Mouse (Mus musculus): ENCODE results near the gene Rapgef2. TPM values are rescaled to one million over a fixed set of nuclear protein-coding genes. Genes with fewer than 3 reads are reported as not detected.

Rapgef2 gene
- polyA plus RNA-seq, 1 experiment: 8.7 TPM

- Histone ChIP-seq H3K27ac (ENCODE audit: control insufficient read depth, insufficient read depth, low read length) (no peak overlapping the region), H3K4me3 (ENCODE audit: control insufficient read depth, insufficient read depth, low read length) (no peak overlapping the region), H3K27me3 (ENCODE audit: control insufficient read depth, insufficient read depth, low read length) (no peaks in the 10 kb centered on the region), H3K36me3 (ENCODE audit: control insufficient read depth, insufficient read depth, low read length) (no peaks in the 10 kb centered on the region), H3K4me1 (replicated peaks; ENCODE audit: control insufficient read depth, insufficient read depth, low read length) (peaks cover 3% of the 10 kb centered on the region; the same call in 1 of the 2 replicates)
- DNase-seq: no peak
- TF ChIP-seq POLR2A (IDR thresholded peaks at IDR 0.05; ENCODE audit: control insufficient read depth, extremely low read depth, insufficient read depth, low read length, poor library complexity) (no peak), CTCF (IDR thresholded peaks at IDR 0.05; ENCODE audit: borderline replicate concordance, control insufficient read depth, extremely low read depth, insufficient read depth, low read length, poor library complexity) (no peak)
- 20% methylated on average over 6 of the region's 6 CpGs for WGBS
Measured at GRCm38 (mm10) chr3:79161093-79161723, 125.1 kb downstream of the Rapgef2 start.

GRCm38 (mm10) chr3:79158254-79158653 lies 128.1 kb downstream of the Rapgef2 start:
- Histone ChIP-seq H3K4me1 (replicated peaks; ENCODE audit: control insufficient read depth, insufficient read depth, low read length) (peaks cover 5% of the 10 kb centered on the region; the same call in 1 of the 2 replicates), H3K36me3 (ENCODE audit: control insufficient read depth, insufficient read depth, low read length) (no peaks in the 10 kb centered on the region), H3K27ac (ENCODE audit: control insufficient read depth, insufficient read depth, low read length) (no peak overlapping the region), H3K4me3 (ENCODE audit: control insufficient read depth, insufficient read depth, low read length) (no peak overlapping the region), H3K27me3 (ENCODE audit: control insufficient read depth, insufficient read depth, low read length) (no peaks in the 10 kb centered on the region)
- TF ChIP-seq CTCF (IDR thresholded peaks at IDR 0.05; ENCODE audit: borderline replicate concordance, control insufficient read depth, extremely low read depth, insufficient read depth, low read length, poor library complexity) (no peak), POLR2A (IDR thresholded peaks at IDR 0.05; ENCODE audit: control insufficient read depth, extremely low read depth, insufficient read depth, low read length, poor library complexity) (no peak)
- no peak for DNase-seq

GRCm38 (mm10) chr3:79153039-79153487 lies 133.3 kb downstream of the Rapgef2 start:
- Histone ChIP-seq H3K4me3 (ENCODE audit: control insufficient read depth, insufficient read depth, low read length) (no peak overlapping the region), H3K27ac (ENCODE audit: control insufficient read depth, insufficient read depth, low read length) (no peak overlapping the region)
- WGBS: 26% methylated on average over 5 of the region's 5 CpGs

GRCm38 (mm10) chr3:79145407-79146055 lies 140.8 kb downstream of the Rapgef2 start:
- Histone ChIP-seq H3K4me3 (ENCODE audit: control insufficient read depth, insufficient read depth, low read length) (no peak overlapping the region), H3K27me3 (ENCODE audit: control insufficient read depth, insufficient read depth, low read length) (no peaks in the 10 kb centered on the region), H3K36me3 (ENCODE audit: control insufficient read depth, insufficient read depth, low read length) (no peaks in the 10 kb centered on the region), H3K27ac (ENCODE audit: control insufficient read depth, insufficient read depth, low read length) (no peak overlapping the region), H3K4me1 (replicated peaks; ENCODE audit: control insufficient read depth, insufficient read depth, low read length) (no peaks in the 10 kb centered on the region)
- TF ChIP-seq POLR2A (IDR thresholded peaks at IDR 0.05; ENCODE audit: control insufficient read depth, extremely low read depth, insufficient read depth, low read length, poor library complexity): no peak
- TF ChIP-seq CTCF (IDR thresholded peaks at IDR 0.05; ENCODE audit: borderline replicate concordance, control insufficient read depth, extremely low read depth, insufficient read depth, low read length, poor library complexity): no peak
- WGBS: 33% methylated on average over 10 of the region's 10 CpGs
- no peak for DNase-seq

More at GRCm38 (mm10) chr3:79153039-79153487, 133.3 kb downstream of the Rapgef2 start:
- peaks cover 2% of the 10 kb centered on the region; the same call in 1 of the 2 replicates for H3K4me1 ChIP-seq (replicated peaks; ENCODE audit: control insufficient read depth, insufficient read depth, low read length)
- no peak for DNase-seq
- H3K36me3 ChIP-seq (ENCODE audit: control insufficient read depth, insufficient read depth, low read length): no peaks in the 10 kb centered on the region
- H3K27me3 ChIP-seq (ENCODE audit: control insufficient read depth, insufficient read depth, low read length): no peaks in the 10 kb centered on the region
- TF ChIP-seq POLR2A (IDR thresholded peaks at IDR 0.05; ENCODE audit: control insufficient read depth, extremely low read depth, insufficient read depth, low read length, poor library complexity) (no peak), CTCF (IDR thresholded peaks at IDR 0.05; ENCODE audit: borderline replicate concordance, control insufficient read depth, extremely low read depth, insufficient read depth, low read length, poor library complexity) (no peak)

- Histone ChIP-seq H3K27me3 (ENCODE audit: control insufficient read depth, insufficient read depth, low read length) (no peaks in the 10 kb centered on the region), H3K27ac (ENCODE audit: control insufficient read depth, insufficient read depth, low read length) (no peak overlapping the region), H3K4me1 (replicated peaks; ENCODE audit: control insufficient read depth, insufficient read depth, low read length) (no peaks in the 10 kb centered on the region), H3K4me3 (ENCODE audit: control insufficient read depth, insufficient read depth, low read length) (no peak overlapping the region), H3K36me3 (ENCODE audit: control insufficient read depth, insufficient read depth, low read length) (no peaks in the 10 kb centered on the region)
- TF ChIP-seq CTCF (IDR thresholded peaks at IDR 0.05; ENCODE audit: borderline replicate concordance, control insufficient read depth, extremely low read depth, insufficient read depth, low read length, poor library complexity) (no peak), POLR2A (IDR thresholded peaks at IDR 0.05; ENCODE audit: control insufficient read depth, extremely low read depth, insufficient read depth, low read length, poor library complexity) (no peak)
- DNase-seq: no peak
- 88% methylated on average over 13 of the region's 13 CpGs for WGBS
Measured at GRCm38 (mm10) chr3:79144672-79145406, 141.5 kb downstream of the Rapgef2 start.

GRCm38 (mm10) chr3:79144085-79144484 lies 142.2 kb downstream of the Rapgef2 start:
- no peak overlapping the region for H3K27ac ChIP-seq (ENCODE audit: control insufficient read depth, insufficient read depth, low read length)
- no peak overlapping the region for H3K4me3 ChIP-seq (ENCODE audit: control insufficient read depth, insufficient read depth, low read length)
- H3K4me1 ChIP-seq (replicated peaks; ENCODE audit: control insufficient read depth, insufficient read depth, low read length): no peaks in the 10 kb centered on the region
- no peaks in the 10 kb centered on the region for H3K36me3 ChIP-seq (ENCODE audit: control insufficient read depth, insufficient read depth, low read length)
- no peak for TF ChIP-seq CTCF (IDR thresholded peaks at IDR 0.05; ENCODE audit: borderline replicate concordance, control insufficient read depth, extremely low read depth, insufficient read depth, low read length, poor library complexity)
- TF ChIP-seq POLR2A (IDR thresholded peaks at IDR 0.05; ENCODE audit: control insufficient read depth, extremely low read depth, insufficient read depth, low read length, poor library complexity): no peak
- H3K27me3 ChIP-seq (ENCODE audit: control insufficient read depth, insufficient read depth, low read length): no peaks in the 10 kb centered on the region
- no peak for DNase-seq
- 94% methylated on average over 6 of the region's 6 CpGs for WGBS

All from thymus, adult 2 months (tissue).